Mouse (Mus musculus): ENCODE measurements around the gene 1810010H24Rik.
"Not testable (repeated sequence)": the region's sequence is repeated elsewhere in the genome, so short reads cannot be mapped to it uniquely, and the experiment has no call there.

1810010H24Rik gene

GRCm38 (mm10) chr11:107041396-107041795, 15.9 kb downstream of the 1810010H24Rik start:
- DNase-seq (ENCODE audit: low spot score in 2 of 2) = no peak

- DNase-seq (ENCODE audit: low spot score in 2 of 2) = no peak
These were observed 17.9 kb downstream of the 1810010H24Rik start for GRCm38 (mm10) chr11:107043361-107043760.

GRCm38 (mm10) chr11:107044321-107044720, 18.8 kb downstream of the 1810010H24Rik start:
- DNase-seq (ENCODE audit: low spot score in 2 of 2) = peak; percentile 75 to 89

- DNase-seq (ENCODE audit: low spot score in 2 of 2) = no peak
These were observed 20.1 kb downstream of the 1810010H24Rik start for GRCm38 (mm10) chr11:107045546-107045945.

GRCm38 (mm10) chr11:107046766-107047620, 21.5 kb downstream of the 1810010H24Rik start:
- no peak for DNase-seq (ENCODE audit: low spot score in 2 of 2)

GRCm38 (mm10) chr11:107054870-107055269, 29.4 kb downstream of the 1810010H24Rik start:
- no peak for DNase-seq (ENCODE audit: low spot score in 2 of 2)

- no peak for DNase-seq (ENCODE audit: low spot score in 2 of 2)
These were observed 31.9 kb downstream of the 1810010H24Rik start for GRCm38 (mm10) chr11:107057391-107057790.

GRCm38 (mm10) chr11:107059634-107060033, 34.2 kb downstream of the 1810010H24Rik start:
- not testable (repeated sequence) for DNase-seq (ENCODE audit: low spot score in 2 of 2)

- DNase-seq (ENCODE audit: low spot score in 2 of 2) = no peak
These were observed 35.5 kb downstream of the 1810010H24Rik start for GRCm38 (mm10) chr11:107060941-107061340.

GRCm38 (mm10) chr11:107063067-107063466, 37.6 kb downstream of the 1810010H24Rik start:
- no peak for DNase-seq (ENCODE audit: low spot score in 2 of 2)

- no peak for DNase-seq (ENCODE audit: low spot score in 2 of 2)
These were observed 39.1 kb downstream of the 1810010H24Rik start for GRCm38 (mm10) chr11:107064590-107064989.

- DNase-seq (ENCODE audit: low spot score in 2 of 2) = no peak
These were observed 39.8 kb downstream of the 1810010H24Rik start for GRCm38 (mm10) chr11:107065216-107065785.
